Mouse (Mus musculus) cerebellum, postnatal 4 days (tissue): Measurements from ENCODE around the gene Pam.
"Not testable (repeated sequence)": the region's sequence is repeated elsewhere in the genome, so short reads cannot be mapped to it uniquely, and the experiment has no call there.

Experiments used
- DNase-seq, 2 experiments: peaks; one replicate each; pipeline ENCODE4 v3.0.0; 2022; ENCODE audit warnings: low spot score in 2 of 2, mixed read lengths in 1 of 2

The Pam gene

GRCm38 (mm10) chr1:97769294-97769903 lies 326.0 kb downstream of the Pam start:
- DNase-seq: no peak

- no peak for DNase-seq
Measured at GRCm38 (mm10) chr1:97768906-97769293, 326.5 kb downstream of the Pam start.

- no peak for DNase-seq
Measured at GRCm38 (mm10) chr1:97768089-97768488, 327.4 kb downstream of the Pam start.

DNA sequence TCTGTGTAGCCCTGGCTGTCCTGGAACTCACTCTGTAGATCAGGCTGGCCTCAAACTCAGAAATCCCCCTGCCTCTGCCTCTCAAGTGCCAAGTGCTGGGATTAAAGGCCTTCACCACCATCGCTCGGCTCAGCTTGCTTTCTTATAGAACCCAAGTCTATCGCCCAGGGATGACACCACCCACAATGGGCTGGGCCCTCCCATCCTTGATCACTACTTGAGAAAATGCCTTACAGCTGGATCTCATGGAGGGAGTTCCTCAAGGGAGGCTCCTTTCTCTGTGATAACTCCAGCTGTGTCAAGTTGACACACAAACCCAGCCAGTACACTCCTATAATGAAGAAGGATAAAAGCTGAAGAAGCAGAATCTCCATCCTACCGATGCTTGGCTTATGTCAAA lies 329.7 kb downstream of the Pam start:
- DNase-seq: not testable (repeated sequence)

- no peak for DNase-seq
Measured at GRCm38 (mm10) chr1:97761477-97761876, 334.0 kb downstream of the Pam start.

GRCm38 (mm10) chr1:97760598-97760997 lies 334.8 kb downstream of the Pam start:
- DNase-seq: no peak

- DNase-seq: no peak
Measured at GRCm38 (mm10) chr1:97759841-97760240, 335.6 kb downstream of the Pam start.

- DNase-seq: no peak
Measured at GRCm38 (mm10) chr1:97754392-97754791, 341.1 kb downstream of the Pam start.

- no peak for DNase-seq
Measured at GRCm38 (mm10) chr1:97753216-97753615, 342.2 kb downstream of the Pam start.

GRCm38 (mm10) chr1:97748163-97748562 lies 347.3 kb downstream of the Pam start:
- no peak for DNase-seq

- no peak for DNase-seq
Measured at GRCm38 (mm10) chr1:97746261-97746660, 349.2 kb downstream of the Pam start.

- DNase-seq: no peak
Measured at GRCm38 (mm10) chr1:97745712-97746111, 349.7 kb downstream of the Pam start.
